Mouse (Mus musculus): Measurements from ENCODE around the gene Map3k14. TPM values are rescaled to one million over a fixed set of nuclear protein-coding genes. Genes with fewer than 3 reads are reported as not detected.

The Map3k14 gene
- polyA plus RNA-seq, 1 experiment, result not detected

DNA sequence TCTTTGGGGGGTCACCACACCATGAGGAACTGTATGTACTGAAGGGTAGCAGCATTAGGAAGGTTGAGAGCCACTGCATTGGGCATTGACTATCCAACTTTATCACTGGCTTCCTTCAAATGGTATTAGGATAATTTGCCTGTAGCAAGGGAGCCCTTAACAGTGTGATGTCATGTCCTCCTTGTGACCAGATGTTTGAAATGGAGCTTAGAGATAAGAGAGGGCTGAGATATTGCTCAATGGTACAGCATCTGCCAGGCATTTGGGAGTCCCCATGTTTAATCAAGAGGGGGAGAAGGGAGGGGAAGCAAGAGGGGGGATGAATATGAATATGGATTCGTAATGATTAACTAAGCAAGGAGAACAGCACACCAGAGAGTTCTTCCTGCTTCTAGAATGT is 51.9 kb downstream of the Map3k14 start:
- H3K4me1 ChIP-seq (ENCODE audit: control insufficient read depth, insufficient read depth, low read length), result peaks cover 21% of the 10 kb centered on the region
- WGBS, result 89% methylated on average over 1 of the region's 1 CpGs
- H3K4me3 ChIP-seq (ENCODE audit: insufficient read depth, low read depth, low read length), result no peak overlapping the region
- H3K27ac ChIP-seq (ENCODE audit: insufficient read depth, low read depth, low read length), result no peak overlapping the region
- no peak for TF ChIP-seq CTCF (IDR thresholded peaks at IDR 0.05; ENCODE audit: insufficient read depth, low read depth, low read length)
- no peak for TF ChIP-seq POLR2A (IDR thresholded peaks at IDR 0.05; ENCODE audit: insufficient read depth, low read depth, low read length)

DNA sequence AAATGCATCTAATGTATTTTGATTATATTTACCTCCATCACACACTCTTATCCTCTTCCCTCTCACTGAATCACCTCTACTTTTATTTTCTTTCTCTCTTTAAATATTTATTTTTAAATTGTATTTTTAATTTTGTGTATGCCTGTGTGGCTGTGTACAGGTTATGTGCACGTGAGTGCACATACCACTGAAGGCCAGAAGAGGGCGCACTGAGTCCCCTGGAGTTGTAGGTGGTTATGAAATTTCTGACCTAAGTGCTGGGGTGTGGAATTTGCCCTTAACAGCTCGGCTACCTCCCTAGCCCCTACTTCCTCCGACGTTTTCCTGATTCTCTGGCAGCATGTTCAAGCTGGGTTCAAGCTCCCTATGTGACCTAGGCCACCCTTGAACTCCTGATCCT is 53.6 kb downstream of the Map3k14 start:
- WGBS, result 87% methylated on average over 5 of the region's 5 CpGs
- Histone ChIP-seq H3K4me3 (ENCODE audit: insufficient read depth, low read depth, low read length) (no peak overlapping the region), H3K4me1 (ENCODE audit: control insufficient read depth, insufficient read depth, low read length) (peaks cover 8% of the 10 kb centered on the region), H3K27ac (ENCODE audit: insufficient read depth, low read depth, low read length) (no peak overlapping the region)
- TF ChIP-seq CTCF (IDR thresholded peaks at IDR 0.05; ENCODE audit: insufficient read depth, low read depth, low read length) (no peak), POLR2A (IDR thresholded peaks at IDR 0.05; ENCODE audit: insufficient read depth, low read depth, low read length) (no peak)

DNA sequence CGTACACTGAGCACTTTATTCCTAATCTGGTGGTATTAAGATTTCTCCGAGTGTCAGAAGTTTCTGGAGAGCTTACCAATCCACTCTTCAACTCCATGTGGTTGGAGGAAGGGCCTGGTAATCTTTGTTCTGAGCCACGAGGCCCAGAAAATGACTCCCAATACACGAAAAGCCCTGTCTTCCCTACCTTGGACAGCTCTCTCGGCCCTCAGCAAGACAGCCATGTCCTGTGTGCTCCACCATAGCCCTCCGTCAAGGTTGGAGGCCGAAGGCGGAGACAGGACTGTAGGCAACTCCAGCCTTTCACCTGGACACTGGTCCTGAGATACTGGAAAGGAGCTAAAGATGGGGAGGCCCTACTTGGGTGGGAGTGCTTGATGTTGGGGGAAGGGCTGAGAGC is 57.0 kb downstream of the Map3k14 start:
- Histone ChIP-seq H3K4me3 (ENCODE audit: insufficient read depth, low read depth, low read length) (no peak overlapping the region), H3K4me1 (ENCODE audit: control insufficient read depth, insufficient read depth, low read length) (no peaks in the 10 kb centered on the region), H3K27ac (ENCODE audit: insufficient read depth, low read depth, low read length) (no peak overlapping the region)
- WGBS, result 88% methylated on average over 8 of the region's 8 CpGs
- TF ChIP-seq POLR2A (IDR thresholded peaks at IDR 0.05; ENCODE audit: insufficient read depth, low read depth, low read length) (no peak), CTCF (IDR thresholded peaks at IDR 0.05; ENCODE audit: insufficient read depth, low read depth, low read length) (no peak)

DNA sequence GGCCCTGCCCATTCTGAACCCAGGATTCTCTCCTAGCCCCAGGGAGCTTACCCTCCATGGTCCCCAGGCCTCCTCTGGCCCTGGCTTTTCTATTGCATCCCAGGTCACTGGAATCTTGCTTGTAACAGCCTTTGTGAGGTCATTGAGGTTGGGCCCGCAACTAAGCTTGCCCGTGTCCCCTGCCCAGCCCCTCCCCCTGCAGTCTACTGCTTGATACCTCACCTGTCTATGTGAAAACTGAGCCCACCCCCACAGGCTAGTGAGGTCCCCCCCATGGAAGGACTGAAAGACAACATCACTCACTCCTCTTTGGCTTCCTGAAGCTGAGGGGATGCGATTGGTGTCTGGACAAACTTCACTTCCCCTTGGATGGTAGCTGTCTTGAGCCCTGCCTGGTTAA is 58.8 kb downstream of the Map3k14 start, which contains the start of gene 1700023F06Rik:
Gene 1700023F06Rik, minus strand, starts transcription at position 101 of the 400 bp plus-strand sequence.
- Histone ChIP-seq H3K27ac (ENCODE audit: insufficient read depth, low read depth, low read length) (no peak within 1 kb of the TSS), H3K4me3 (ENCODE audit: insufficient read depth, low read depth, low read length) (no peak within 1 kb of the TSS), H3K4me1 (ENCODE audit: control insufficient read depth, insufficient read depth, low read length) (no peaks in the 10 kb centered on the region)
- 92% methylated on average over 3 of the region's 3 CpGs for WGBS
- TF ChIP-seq CTCF (IDR thresholded peaks at IDR 0.05; ENCODE audit: insufficient read depth, low read depth, low read length) (no peak), POLR2A (IDR thresholded peaks at IDR 0.05; ENCODE audit: insufficient read depth, low read depth, low read length) (no peak)

DNA sequence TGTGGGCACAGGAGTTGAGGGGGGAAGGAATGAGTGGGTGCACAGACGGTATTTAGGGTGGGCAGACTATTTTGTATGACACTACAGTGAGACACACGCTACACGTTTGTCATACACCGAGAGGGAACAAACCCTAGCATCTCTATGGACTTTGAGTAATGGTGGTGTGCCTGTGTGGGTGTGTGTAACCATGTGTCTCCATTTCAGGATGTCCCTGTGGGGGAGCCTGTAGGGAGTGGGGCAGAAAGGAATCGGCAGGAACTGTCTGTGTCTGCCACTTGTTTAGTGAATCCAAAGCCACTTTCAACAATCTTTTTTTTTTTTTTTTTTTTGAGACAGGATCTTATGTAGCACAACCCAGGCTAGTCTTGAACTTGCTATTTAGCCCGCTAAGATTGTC is 61.1 kb downstream of the Map3k14 start:
- TF ChIP-seq CTCF (IDR thresholded peaks at IDR 0.05; ENCODE audit: insufficient read depth, low read depth, low read length) (no peak), POLR2A (IDR thresholded peaks at IDR 0.05; ENCODE audit: insufficient read depth, low read depth, low read length) (no peak)
- no peak overlapping the region for H3K27ac ChIP-seq (ENCODE audit: insufficient read depth, low read depth, low read length)
- H3K4me1 ChIP-seq (ENCODE audit: control insufficient read depth, insufficient read depth, low read length), result peaks cover 5% of the 10 kb centered on the region; the same call in 1 of the 2 replicates
- no peak overlapping the region for H3K4me3 ChIP-seq (ENCODE audit: insufficient read depth, low read depth, low read length)
- 71% methylated on average over 6 of the region's 6 CpGs for WGBS

DNA sequence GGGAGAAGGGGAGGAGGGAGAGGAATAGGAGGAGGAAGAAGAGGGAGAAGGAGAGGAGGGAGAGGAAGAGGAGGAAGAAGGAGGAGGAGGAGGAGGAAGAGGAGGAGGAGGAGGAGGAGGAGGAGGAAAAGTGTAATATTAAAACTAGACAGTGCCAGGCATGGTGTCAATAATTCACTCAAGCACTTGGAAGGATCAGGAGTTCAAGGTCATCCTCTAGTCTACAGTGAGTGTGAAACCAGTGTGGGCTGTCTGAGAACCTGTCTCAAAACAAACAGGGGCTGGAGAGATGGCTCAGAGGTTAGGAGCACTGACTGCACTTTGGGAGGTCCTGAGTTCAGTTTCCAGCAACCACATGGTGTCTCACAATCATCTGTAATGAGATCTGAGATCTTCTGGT is 64.9 kb downstream of the Map3k14 start:
- Histone ChIP-seq H3K27ac (ENCODE audit: insufficient read depth, low read depth, low read length) (no peak overlapping the region), H3K4me1 (ENCODE audit: control insufficient read depth, insufficient read depth, low read length) (peaks cover 28% of the 10 kb centered on the region), H3K4me3 (ENCODE audit: insufficient read depth, low read depth, low read length) (no peak overlapping the region)
- TF ChIP-seq POLR2A (IDR thresholded peaks at IDR 0.05; ENCODE audit: insufficient read depth, low read depth, low read length) (no peak), CTCF (IDR thresholded peaks at IDR 0.05; ENCODE audit: insufficient read depth, low read depth, low read length) (no peak)

DNA sequence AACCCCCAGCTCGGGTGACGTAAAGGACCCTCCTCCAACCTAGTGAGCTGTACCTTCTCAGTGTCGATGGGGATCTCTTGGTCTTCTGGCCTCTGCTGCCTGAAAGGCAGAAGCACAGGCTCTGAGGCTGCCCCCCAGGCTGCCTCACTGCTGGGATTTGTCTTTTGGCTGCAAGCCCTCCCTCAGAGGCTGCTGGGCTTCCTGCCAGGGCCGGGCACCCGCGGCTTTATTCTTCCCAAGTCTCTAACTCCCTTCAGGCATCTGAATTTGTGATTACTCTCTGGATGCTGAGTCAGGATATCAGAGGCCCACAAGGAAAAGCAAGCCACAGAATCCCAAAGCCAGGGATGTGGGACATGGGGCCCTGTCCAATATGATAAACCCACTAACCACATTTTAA is 65.6 kb downstream of the Map3k14 start:
- no peak for TF ChIP-seq CTCF (IDR thresholded peaks at IDR 0.05; ENCODE audit: insufficient read depth, low read depth, low read length)
- TF ChIP-seq POLR2A (IDR thresholded peaks at IDR 0.05; ENCODE audit: insufficient read depth, low read depth, low read length), result no peak
- Histone ChIP-seq H3K27ac (ENCODE audit: insufficient read depth, low read depth, low read length) (no peak overlapping the region), H3K4me3 (ENCODE audit: insufficient read depth, low read depth, low read length) (no peak overlapping the region), H3K4me1 (ENCODE audit: control insufficient read depth, insufficient read depth, low read length) (peaks cover 28% of the 10 kb centered on the region)
- 24% methylated on average over 6 of the region's 6 CpGs for WGBS

DNA sequence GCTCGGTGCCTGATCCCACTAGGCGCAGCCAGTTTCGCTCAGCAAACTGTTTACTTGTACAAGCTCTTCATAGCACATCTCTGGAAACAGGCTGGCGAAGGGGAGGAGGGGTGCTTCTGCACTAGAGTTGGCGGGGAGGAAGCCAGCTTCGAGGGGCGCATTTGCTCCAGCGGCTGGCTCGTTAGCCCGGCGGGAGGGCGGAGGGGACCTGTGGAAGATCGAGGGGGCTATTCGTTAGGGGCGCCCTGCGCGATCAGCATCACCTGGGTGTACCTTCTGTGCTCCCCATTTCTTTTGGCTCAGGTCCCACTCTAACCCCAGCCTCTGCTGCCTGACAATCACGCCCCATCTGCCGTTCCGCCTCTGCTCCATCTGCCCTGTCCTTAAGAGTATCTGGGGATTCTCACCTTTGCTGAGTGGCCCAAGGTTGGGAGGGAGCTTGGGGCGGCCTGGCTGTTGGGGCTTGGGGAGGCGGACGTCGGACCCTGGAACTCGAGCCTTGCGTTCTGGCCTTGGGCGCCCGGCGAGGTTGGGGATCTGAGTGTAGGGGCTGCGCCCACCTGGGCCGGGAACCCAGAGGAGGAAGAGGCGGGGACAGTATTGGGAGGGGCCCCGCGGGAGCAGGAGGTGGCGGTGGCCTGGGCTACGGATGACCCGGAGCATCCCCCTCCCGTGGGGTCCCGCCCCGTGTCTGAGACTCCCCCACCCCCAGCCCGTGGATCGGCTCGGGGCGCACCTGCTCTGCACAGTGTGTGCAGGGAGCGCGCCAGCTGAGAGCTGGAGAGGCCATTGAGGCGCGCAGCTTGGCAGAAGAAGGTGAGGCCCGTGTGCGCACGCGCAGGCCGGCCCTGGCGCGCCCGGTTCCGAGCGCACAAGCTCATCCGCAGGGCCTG is 68.1 kb downstream of the Map3k14 start:
- no peak overlapping the region for H3K27ac ChIP-seq (ENCODE audit: insufficient read depth, low read depth, low read length)
- TF ChIP-seq CTCF (IDR thresholded peaks at IDR 0.05; ENCODE audit: insufficient read depth, low read depth, low read length) (no peak), POLR2A (IDR thresholded peaks at IDR 0.05; ENCODE audit: insufficient read depth, low read depth, low read length) (no peak)
- H3K4me3 ChIP-seq (ENCODE audit: insufficient read depth, low read depth, low read length), result peak overlapping the region; percentile 48
- WGBS, result 4% methylated on average over 59 of the region's 59 CpGs
- H3K4me1 ChIP-seq (ENCODE audit: control insufficient read depth, insufficient read depth, low read length), result peaks cover 28% of the 10 kb centered on the region

DNA sequence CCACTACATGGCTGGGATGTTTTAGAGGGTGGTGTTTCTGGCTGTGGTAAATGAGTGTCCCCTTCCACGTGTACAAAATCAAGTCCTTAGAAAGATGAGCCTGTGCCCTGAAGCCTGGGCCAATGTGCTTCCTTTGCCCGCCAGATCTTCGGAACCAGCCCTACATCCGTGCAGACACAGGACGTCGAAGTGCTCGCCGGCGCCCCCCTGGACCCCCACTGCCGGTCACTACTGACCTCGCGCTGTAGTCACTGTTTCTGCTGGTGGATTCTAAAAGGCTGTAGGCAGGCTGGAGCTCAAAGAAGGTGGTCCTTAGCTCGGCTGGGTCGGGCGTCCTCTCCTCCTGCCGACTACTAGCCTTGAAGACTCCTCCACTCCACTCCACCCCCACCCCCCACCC is 68.9 kb downstream of the Map3k14 start:
- H3K27ac ChIP-seq (ENCODE audit: insufficient read depth, low read depth, low read length), result no peak overlapping the region
- H3K4me1 ChIP-seq (ENCODE audit: control insufficient read depth, insufficient read depth, low read length), result peaks cover 29% of the 10 kb centered on the region
- 21% methylated on average over 16 of the region's 16 CpGs for WGBS
- no peak overlapping the region for H3K4me3 ChIP-seq (ENCODE audit: insufficient read depth, low read depth, low read length)
- TF ChIP-seq CTCF (IDR thresholded peaks at IDR 0.05; ENCODE audit: insufficient read depth, low read depth, low read length) (no peak), POLR2A (IDR thresholded peaks at IDR 0.05; ENCODE audit: insufficient read depth, low read depth, low read length) (no peak)

All from olfactory bulb, adult 2 months (tissue).